Mouse (Mus musculus): Measurements from ENCODE around the gene Cyp4f17.
"Not testable (repeated sequence)": the region's sequence is repeated elsewhere in the genome, so short reads cannot be mapped to it uniquely, and the experiment has no call there.

Cyp4f17 gene

GRCm38 (mm10) chr17:32505851-32506728, at the start of gene Cyp4f17:
Gene Cyp4f17 (plus strand): TSS chr17:32506050.
- no peak for DNase-seq (ENCODE audit: low spot score in 2 of 2)

GRCm38 (mm10) chr17:32468494-32468893, 37.4 kb upstream of the Cyp4f17 start:
- no peak for DNase-seq (ENCODE audit: low spot score in 2 of 2)

- DNase-seq (ENCODE audit: low spot score in 2 of 2): no peak
Measured at GRCm38 (mm10) chr17:32470795-32471194, 35.1 kb upstream of the Cyp4f17 start.

- DNase-seq (ENCODE audit: low spot score in 2 of 2): no peak
Measured at GRCm38 (mm10) chr17:32472176-32472575, 33.7 kb upstream of the Cyp4f17 start.

DNA sequence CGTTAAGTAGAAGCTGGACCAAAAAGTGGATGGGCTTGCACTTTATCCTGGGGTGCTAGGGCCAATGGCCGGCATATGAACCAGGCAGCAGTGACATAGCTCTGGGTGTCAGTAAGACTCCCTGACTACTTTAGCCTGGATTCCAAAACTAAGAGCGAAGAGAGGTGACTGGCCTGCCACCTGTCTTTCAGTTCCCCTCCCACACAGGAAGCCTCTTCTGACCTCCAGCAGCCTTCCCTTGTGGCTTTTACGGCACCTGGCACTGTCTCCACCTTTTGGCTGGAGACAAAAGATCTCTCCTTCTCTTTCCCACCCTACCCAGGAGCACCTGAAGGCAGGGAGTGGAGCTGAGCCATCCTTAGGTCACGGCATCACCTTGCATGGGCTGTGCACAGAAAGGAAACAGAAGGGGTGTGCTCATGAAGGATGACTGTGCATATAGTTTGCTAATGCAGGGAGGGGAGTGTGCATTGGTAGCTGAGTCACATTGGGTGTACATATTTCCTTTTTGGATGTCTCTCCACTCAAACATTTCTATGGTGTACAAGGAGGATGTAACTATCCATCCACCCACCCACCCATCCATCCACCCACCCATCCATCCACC, 30.8 kb upstream of the Cyp4f17 start:
- no peak for DNase-seq (ENCODE audit: low spot score in 2 of 2)

GRCm38 (mm10) chr17:32477204-32477603, 28.6 kb upstream of the Cyp4f17 start:
- DNase-seq (ENCODE audit: low spot score in 2 of 2): no peak

GRCm38 (mm10) chr17:32478727-32479126, 27.1 kb upstream of the Cyp4f17 start:
- DNase-seq (ENCODE audit: low spot score in 2 of 2): no peak

- no peak for DNase-seq (ENCODE audit: low spot score in 2 of 2)
Measured at GRCm38 (mm10) chr17:32479554-32480506, 26.0 kb upstream of the Cyp4f17 start.

- DNase-seq (ENCODE audit: low spot score in 2 of 2): no peak
Measured at GRCm38 (mm10) chr17:32481766-32482165, 24.1 kb upstream of the Cyp4f17 start.

GRCm38 (mm10) chr17:32483200-32483599, 22.6 kb upstream of the Cyp4f17 start:
- DNase-seq (ENCODE audit: low spot score in 2 of 2): peak; percentile 23 to 39

DNA sequence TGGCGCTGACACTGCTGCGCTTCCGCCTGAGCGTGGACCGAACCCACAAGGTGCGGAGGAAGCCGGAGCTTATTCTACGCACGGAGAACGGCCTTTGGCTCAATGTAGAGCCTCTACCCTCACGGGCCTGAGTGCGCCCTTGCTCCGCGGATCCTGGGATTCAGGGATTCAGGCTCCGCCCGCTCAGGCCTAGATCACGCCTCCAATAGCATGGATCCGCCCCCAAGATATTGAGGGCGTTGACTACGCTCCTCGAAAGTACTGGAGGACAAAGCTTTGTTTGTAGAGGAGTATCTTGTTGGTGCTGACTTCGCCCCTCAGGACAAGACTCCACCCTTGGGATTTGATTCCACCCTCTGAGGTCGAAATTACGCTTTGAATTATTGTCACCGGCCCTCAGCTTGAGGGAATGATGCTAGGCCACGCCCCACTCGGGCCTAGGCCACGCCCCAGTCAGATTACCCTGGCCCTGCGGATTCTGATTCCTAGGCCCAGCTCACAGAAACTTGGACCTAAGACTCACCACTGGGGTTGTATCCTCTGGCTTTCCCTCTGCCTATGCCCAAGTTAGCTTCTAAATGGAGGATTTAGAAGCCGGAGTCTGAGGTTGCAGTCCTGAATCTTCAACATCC, 13.4 kb upstream of the Cyp4f17 start:
- DNase-seq (ENCODE audit: low spot score in 2 of 2): no peak

DNA sequence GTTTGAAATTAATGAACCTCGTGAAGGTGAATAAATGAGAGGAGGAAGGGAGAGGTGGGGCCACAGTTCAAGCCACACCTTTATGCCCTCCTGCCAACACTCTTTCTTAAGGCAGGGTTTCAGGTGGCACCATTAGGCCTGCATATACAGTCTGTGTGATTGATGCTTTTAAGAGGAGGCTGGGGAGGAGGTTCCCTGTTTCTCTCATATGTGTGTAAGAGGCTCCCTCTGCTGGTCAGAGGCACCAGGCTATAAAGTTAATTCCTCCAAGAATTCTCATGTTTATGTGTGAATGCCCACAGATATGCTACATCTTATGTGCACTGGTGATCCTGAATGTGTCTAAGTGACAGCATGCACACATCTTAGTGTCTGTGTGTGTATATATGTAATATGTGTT, 11.2 kb upstream of the Cyp4f17 start:
- peak; percentile 47 to 57 for DNase-seq (ENCODE audit: low spot score in 2 of 2)

DNA sequence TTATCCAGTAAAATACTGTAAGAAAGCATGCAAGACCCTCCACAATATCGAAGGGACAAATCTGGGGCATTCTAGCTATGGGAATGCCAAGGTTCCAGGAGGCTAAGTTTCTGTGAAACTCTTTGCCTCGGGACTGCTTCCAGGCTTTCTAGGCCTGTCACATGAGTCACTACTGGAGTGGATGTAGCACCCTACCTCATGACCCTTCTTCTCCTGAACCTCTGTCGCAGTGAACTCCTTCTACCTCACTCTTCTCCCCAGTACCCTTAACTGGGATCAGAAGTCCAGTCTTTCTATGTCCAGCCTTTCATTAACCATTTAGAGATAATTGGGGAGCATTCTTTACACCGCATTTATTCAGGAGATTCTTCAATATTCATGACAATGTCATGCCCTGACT, 5.3 kb upstream of the Cyp4f17 start:
- DNase-seq (ENCODE audit: low spot score in 2 of 2): not testable (repeated sequence)

- no peak for DNase-seq (ENCODE audit: low spot score in 2 of 2)
Measured at GRCm38 (mm10) chr17:32501051-32501450, 4.8 kb upstream of the Cyp4f17 start.

DNA sequence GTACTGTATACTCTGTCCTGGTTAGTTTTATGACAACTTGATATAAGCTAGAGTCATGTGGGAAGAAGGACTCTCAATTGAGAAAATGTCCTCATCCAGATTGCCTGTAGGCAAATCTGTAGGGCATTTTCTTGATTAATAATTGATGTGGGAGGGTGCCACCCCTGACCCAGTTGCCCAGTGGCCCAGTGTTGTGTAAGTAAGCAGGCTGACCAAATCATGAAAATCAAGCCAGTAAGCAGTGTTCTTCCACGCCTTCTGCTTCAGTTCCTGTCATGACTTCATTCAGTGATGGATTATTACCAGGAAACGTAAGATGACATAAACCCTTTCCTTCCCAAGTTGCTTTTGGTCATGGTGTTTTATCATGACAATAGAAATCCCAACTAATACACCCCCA, 2.7 kb upstream of the Cyp4f17 start:
- DNase-seq (ENCODE audit: low spot score in 2 of 2): no peak

DNA sequence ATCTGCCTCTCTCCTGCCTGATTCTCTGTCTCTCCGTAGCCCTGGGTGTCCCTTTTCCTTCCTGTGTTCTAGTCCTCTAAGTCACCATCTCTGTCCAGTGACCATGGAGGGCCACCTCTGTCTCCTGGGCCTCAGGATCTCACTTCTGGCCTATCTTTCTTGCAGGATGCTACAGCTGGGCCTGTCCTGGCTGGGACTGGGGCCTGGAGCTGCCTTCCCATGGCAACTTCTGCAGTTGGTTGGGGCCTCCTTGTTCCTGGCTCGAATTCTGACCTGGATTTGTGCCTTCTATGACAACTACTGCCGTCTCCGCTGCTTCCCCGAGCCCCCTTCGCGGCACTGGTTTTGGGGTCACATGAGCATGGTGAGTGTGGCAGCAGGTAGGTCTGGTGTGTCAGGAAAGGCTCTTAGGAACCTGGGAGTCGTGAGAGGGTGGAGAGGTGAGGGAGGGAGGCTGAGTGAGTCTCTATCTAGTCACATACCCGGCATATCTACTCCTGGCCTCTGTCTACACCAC, 937 bp downstream of the Cyp4f17 start:
- no peak for DNase-seq (ENCODE audit: low spot score in 2 of 2)

DNA sequence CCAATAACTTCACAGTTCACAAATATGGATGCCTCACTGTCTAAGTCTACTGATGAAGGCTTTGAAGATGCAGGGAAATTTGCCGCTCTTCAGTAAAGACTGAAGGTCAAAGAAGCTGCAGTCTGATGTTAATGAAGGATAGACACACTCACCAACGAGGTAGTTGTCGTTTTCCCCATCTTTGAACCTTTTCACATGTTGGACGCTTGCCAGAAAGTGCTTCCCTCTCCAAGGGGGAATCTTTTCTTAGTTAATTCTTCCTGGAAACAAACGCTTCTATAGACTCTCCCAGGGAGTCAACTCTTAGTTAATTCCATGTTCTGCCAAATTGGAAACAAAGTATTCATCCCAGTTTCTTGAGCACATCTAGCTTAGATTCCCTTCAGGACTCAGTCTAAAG, 10.3 kb downstream of the Cyp4f17 start:
- DNase-seq (ENCODE audit: low spot score in 2 of 2): no peak

DNA sequence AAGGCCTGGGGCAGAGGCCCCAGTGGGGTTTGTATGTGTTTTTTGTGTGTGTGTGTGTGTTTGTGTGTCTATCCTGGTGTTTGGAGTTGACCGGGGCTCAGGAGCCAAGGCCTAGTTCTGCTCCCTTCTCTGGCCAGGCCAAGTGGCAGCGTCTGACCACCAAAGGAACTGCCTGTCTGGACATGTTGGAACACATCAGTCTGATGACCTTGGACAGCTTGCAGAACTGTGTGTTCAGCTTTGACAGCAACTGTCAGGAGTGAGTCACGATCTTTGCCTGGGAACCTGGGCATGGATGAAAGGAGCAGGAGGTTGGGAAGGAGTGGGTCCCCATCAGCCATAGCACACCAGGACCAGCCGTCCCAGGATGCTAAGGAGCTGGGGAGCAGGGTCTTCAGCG, 16.1 kb downstream of the Cyp4f17 start:
- DNase-seq (ENCODE audit: low spot score in 2 of 2): no peak

DNA sequence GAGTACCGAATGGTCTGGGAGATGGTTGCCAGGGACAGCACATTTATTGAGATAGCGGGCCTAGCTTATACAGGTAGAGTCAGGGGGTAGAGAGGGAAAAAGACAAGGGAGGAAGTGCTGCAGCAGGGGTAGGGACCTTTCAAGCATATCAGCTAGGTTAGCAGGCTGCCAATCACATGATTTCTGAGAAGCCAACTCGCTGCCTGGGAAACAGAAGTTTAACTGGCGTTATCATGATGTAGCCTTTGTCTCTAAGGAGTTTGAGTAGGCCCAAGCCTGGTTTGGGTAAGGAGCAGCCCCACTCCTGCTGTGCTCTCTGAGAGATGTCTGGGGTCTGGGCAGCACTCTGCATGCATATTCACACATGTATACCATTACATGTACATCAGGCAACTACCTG, 16.5 kb downstream of the Cyp4f17 start:
- no peak for DNase-seq (ENCODE audit: low spot score in 2 of 2)

GRCm38 (mm10) chr17:32522816-32523215, 17.0 kb downstream of the Cyp4f17 start:
- DNase-seq (ENCODE audit: low spot score in 2 of 2): no peak

DNA sequence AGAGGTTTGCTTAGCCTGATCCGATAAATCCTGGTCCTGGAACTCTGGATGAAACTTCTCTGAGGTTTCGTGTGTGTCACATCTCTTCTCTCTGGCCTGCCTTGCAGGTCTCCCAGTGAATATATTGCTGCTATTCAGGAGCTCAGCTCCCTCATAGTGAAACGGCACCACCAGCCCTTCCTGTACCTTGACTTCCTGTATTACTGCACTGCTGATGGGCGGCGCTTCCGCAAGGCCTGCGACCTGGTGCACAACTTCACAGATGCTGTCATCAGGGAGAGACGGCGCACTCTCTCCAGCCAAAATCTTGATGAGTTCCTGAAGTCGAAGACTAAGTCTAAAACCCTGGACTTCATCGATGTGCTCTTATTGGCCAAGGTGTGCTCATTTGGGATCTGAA, 18.0 kb downstream of the Cyp4f17 start:
- peak; percentile 31 for DNase-seq (ENCODE audit: low spot score in 2 of 2)

Measured in natural killer cell, adult 2 months (primary cell).